Mouse (Mus musculus) testis, adult 2 months (tissue): Measurements from ENCODE around the gene Srgap1.

Experiments
- CTCF ChIP-seq: fragments of 200-500 bp; IDR thresholded peaks from 2 replicates; pipeline ENCODE4 v1.5.1; 2012; ENCODE audit warnings: low read depth, mild to moderate bottlenecking, inconsistent platforms, low read length, moderate library complexity; ENCODE audit not compliant: control insufficient read depth, insufficient read depth, insufficient replicate concordance
- POLR2A ChIP-seq: fragments of 200-500 bp; IDR thresholded peaks from 2 replicates; pipeline ENCODE4 v1.6.1; 2012; ENCODE audit warnings: low read depth, mild to moderate bottlenecking, inconsistent platforms, low read length, moderate library complexity; ENCODE audit not compliant: control insufficient read depth

DNA sequence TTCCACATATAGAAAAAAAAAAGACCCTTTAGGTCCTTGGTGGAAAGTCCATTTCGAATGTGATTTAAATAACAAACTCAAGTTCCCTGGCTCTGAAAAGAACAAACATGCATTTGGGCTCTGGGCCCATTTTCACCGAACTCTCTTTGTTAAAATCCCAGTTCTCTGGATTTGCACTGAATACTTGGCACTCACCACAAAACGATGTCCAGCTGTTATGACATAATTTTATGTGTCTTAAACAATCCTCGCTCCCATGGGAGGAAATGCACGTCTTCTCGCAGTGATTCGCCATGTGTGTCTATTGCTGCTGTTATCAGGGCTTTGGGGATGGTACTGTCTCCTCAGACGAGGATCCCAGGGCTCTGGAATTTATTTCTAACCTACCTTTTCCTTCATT, 177.2 kb downstream of the Srgap1 start:
- TF ChIP-seq CTCF (no peak), POLR2A (no peak)
